ENCODE assay signal across 8 mouse cellular contexts in the genomic region with DNA sequence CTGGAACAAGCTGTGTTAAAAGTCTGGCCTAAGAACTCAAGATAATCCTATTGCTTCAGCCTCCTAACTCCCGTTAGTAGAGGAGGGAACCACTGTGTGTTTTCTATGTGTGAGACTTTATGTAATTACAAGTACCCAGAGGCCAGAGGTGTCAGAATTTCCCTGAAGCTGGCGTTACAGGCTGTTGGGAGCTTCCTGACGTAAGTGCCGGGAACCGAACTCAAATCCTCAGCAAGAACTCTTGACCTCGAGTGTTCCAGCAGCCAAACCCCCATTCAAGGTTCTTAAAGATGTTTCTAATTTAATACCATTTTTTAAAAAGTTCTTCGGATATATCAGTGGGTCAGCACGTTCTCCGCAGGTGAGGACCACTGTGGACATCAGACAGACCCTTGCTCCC. TPM values are rescaled to one million over a fixed set of nuclear protein-coding genes. Genes with fewer than 3 reads are reported as not detected.
DNase-seq lines count a peak whose midpoint lies in the region; ATAC-seq lines count a peak whose summit lies in the region.

No protein-coding gene starts in this region.

- H3K4me1 ChIP-seq in kidney, embryonic 16.5 days (ENCODE audit: insufficient read depth, low read length) = peaks cover 36% of the 10 kb centered on the region
- peaks cover 10% of the 10 kb centered on the region for H3K4me1 ChIP-seq in embryonic facial prominence, embryonic 11.5 days (ENCODE audit: control insufficient read depth, insufficient read depth, low read length)
- H3K4me1 ChIP-seq in hindbrain, embryonic 16.5 days (ENCODE audit: control insufficient read depth, insufficient read depth, low read depth, low read length) = peaks cover 30% of the 10 kb centered on the region
- H3K4me1 ChIP-seq in midbrain, embryonic 16.5 days (ENCODE audit: control insufficient read depth, insufficient read depth, low read length) = peaks cover 33% of the 10 kb centered on the region

- no peaks in the 10 kb centered on the region for H3K36me3 ChIP-seq in kidney, embryonic 16.5 days (ENCODE audit: insufficient read depth, low read length)
- H3K36me3 ChIP-seq in embryonic facial prominence, embryonic 11.5 days (replicated peaks; ENCODE audit: control insufficient read depth, insufficient read depth, low read depth, low read length) = no peaks in the 10 kb centered on the region
- H3K36me3 ChIP-seq in hindbrain, embryonic 16.5 days (ENCODE audit: control insufficient read depth, insufficient read depth, low read length) = no peaks in the 10 kb centered on the region
- no peaks in the 10 kb centered on the region for H3K36me3 ChIP-seq in midbrain, embryonic 16.5 days (ENCODE audit: control insufficient read depth, insufficient read depth, low read length)

- DNase-seq in kidney, postnatal 14 days = no peak
- peak; percentile 39 for DNase-seq in embryonic facial prominence, embryonic 11.5 days (ENCODE audit: low spot score)
- no peak for DNase-seq in natural killer cell, adult 2 months (ENCODE audit: low spot score in 2 of 2)
- no peak for DNase-seq in cerebellum, postnatal 14 days
- no peak for DNase-seq in gastrocnemius, postnatal 4 days (ENCODE audit: low spot score in 2 of 2)

- H3K4me3 ChIP-seq in kidney, embryonic 16.5 days (ENCODE audit: low read length) = peak overlapping the region; percentile 74
- peak overlapping the region; percentile 86 for H3K4me3 ChIP-seq in embryonic facial prominence, embryonic 11.5 days (ENCODE audit: low read depth, low read length)
- H3K4me3 ChIP-seq in hindbrain, embryonic 16.5 days (ENCODE audit: low read length) = peak overlapping the region; percentile 92
- H3K4me3 ChIP-seq in midbrain, embryonic 16.5 days (ENCODE audit: low read depth, low read length) = peak overlapping the region; percentile 80

- no peaks in the 10 kb centered on the region for H3K9me3 ChIP-seq in kidney, embryonic 16.5 days (ENCODE audit: low read length)
- no peaks in the 10 kb centered on the region for H3K9me3 ChIP-seq in embryonic facial prominence, embryonic 11.5 days (replicated peaks; ENCODE audit: control insufficient read depth, low read length)
- no peaks in the 10 kb centered on the region for H3K9me3 ChIP-seq in hindbrain, embryonic 16.5 days (ENCODE audit: control insufficient read depth, low read length)
- no peaks in the 10 kb centered on the region for H3K9me3 ChIP-seq in midbrain, embryonic 16.5 days (replicated peaks; ENCODE audit: control insufficient read depth, low read length, poor library complexity, severe bottlenecking)

- ATAC-seq in kidney, embryonic 16.5 days (ENCODE audit: low FRiP score, low TSS enrichment) = no peak
- ATAC-seq in embryonic facial prominence, embryonic 11.5 days (replicated peaks; ENCODE audit: insufficient number of reproducible peaks, low FRiP score, low TSS enrichment, low read depth) = no peak
- ATAC-seq in hindbrain, embryonic 16.5 days = no peak
- ATAC-seq in midbrain, embryonic 16.5 days = no peak

- peaks cover under 1% of the 10 kb centered on the region for H3K27me3 ChIP-seq in kidney, embryonic 16.5 days (ENCODE audit: insufficient read depth, low read length)
- no peaks in the 10 kb centered on the region for H3K27me3 ChIP-seq in embryonic facial prominence, embryonic 11.5 days (ENCODE audit: control insufficient read depth, insufficient read depth, low read length)
- H3K27me3 ChIP-seq in hindbrain, embryonic 16.5 days (replicated peaks; ENCODE audit: control insufficient read depth, insufficient read depth, low read length) = no peaks in the 10 kb centered on the region
- no peaks in the 10 kb centered on the region for H3K27me3 ChIP-seq in midbrain, embryonic 16.5 days (ENCODE audit: control insufficient read depth, insufficient read depth, low read depth, low read length)

- H3K9ac ChIP-seq in kidney, embryonic 16.5 days (replicated peaks; ENCODE audit: low read length) = peak overlapping the region; percentile 84; the same call in 1 of the 2 replicates
- no peak overlapping the region; the same call in 1 of the 2 replicates for H3K9ac ChIP-seq in embryonic facial prominence, embryonic 11.5 days (replicated peaks; ENCODE audit: low read length)
- H3K9ac ChIP-seq in hindbrain, embryonic 16.5 days (ENCODE audit: low read depth, low read length) = no peak overlapping the region
- no peak overlapping the region; the same call in 1 of the 2 replicates for H3K9ac ChIP-seq in midbrain, embryonic 16.5 days (ENCODE audit: low read depth, low read length)

- peak overlapping the region; percentile 53; the same call in 1 of the 2 replicates for H3K27ac ChIP-seq in kidney, embryonic 16.5 days (ENCODE audit: low read length)
- no peak overlapping the region for H3K27ac ChIP-seq in embryonic facial prominence, embryonic 11.5 days (replicated peaks; ENCODE audit: low read depth, low read length)
- 0 out of 2 replicates have a peak overlapping the region, but pooled peaks have one; percentile 3 for H3K27ac ChIP-seq in hindbrain, embryonic 16.5 days (ENCODE audit: low read depth, low read length)
- peak overlapping the region; percentile 31 for H3K27ac ChIP-seq in midbrain, embryonic 16.5 days (ENCODE audit: low read length)

- H3K4me2 ChIP-seq in kidney, embryonic 16.5 days (replicated peaks; ENCODE audit: low read depth, low read length) = peak overlapping the region; percentile 83
- H3K4me2 ChIP-seq in embryonic facial prominence, embryonic 11.5 days (ENCODE audit: low read depth, low read length) = peak overlapping the region; percentile 84
- peak overlapping the region; percentile 81 for H3K4me2 ChIP-seq in hindbrain, embryonic 16.5 days (ENCODE audit: low read length)
- peak overlapping the region; percentile 91 for H3K4me2 ChIP-seq in midbrain, embryonic 16.5 days (ENCODE audit: low read length)

- WGBS in kidney, embryonic 16.5 days = 11% methylated on average over 9 of the region's 9 CpGs
- WGBS in embryonic facial prominence, embryonic 11.5 days = 8% methylated on average over 9 of the region's 9 CpGs
- WGBS in hindbrain, embryonic 16.5 days = 15% methylated on average over 9 of the region's 9 CpGs
- 13% methylated on average over 9 of the region's 9 CpGs for WGBS in midbrain, embryonic 16.5 days

RNA-seq across cellular contexts. Expression of a gene that starts 0.4 kb away (rescaled TPM):
- polyA plus RNA-seq in kidney, embryonic 16.5 days (2015; fragmentation: Nextera tagmentation; extraction: Ambion mirVana) = 7.9 and 10.2 TPM in 2 replicates
- polyA plus RNA-seq in embryonic facial prominence, embryonic 11.5 days (2014; fragmentation: Nextera tagmentation; extraction: Ambion mirVana) = 15.2 and 15.7 TPM in 2 replicates
- 16.1 and 18.0 TPM in 2 replicates for polyA plus RNA-seq in hindbrain, embryonic 16.5 days (2015; fragmentation: Nextera tagmentation; extraction: Ambion mirVana)
- polyA plus RNA-seq in midbrain, embryonic 16.5 days (2015; fragmentation: Nextera tagmentation; extraction: Ambion mirVana) = 18.5 and 21.6 TPM in 2 replicates
- total RNA-seq in gastrocnemius, postnatal 4 days (2021) = 10 to 100 TPM; 19.4 to 22.2 TPM

RNA-seq across cellular contexts. Expression of a gene that starts 13.7 kb away (rescaled TPM):
- 7.9 and 8.6 TPM in 2 replicates for polyA plus RNA-seq in kidney, embryonic 16.5 days (2015; fragmentation: Nextera tagmentation; extraction: Ambion mirVana)
- 6.9 and 7.1 TPM in 2 replicates for polyA plus RNA-seq in embryonic facial prominence, embryonic 11.5 days (2014; fragmentation: Nextera tagmentation; extraction: Ambion mirVana)
- polyA plus RNA-seq in hindbrain, embryonic 16.5 days (2015; fragmentation: Nextera tagmentation; extraction: Ambion mirVana) = 66.9 and 67.8 TPM in 2 replicates
- polyA plus RNA-seq in midbrain, embryonic 16.5 days (2015; fragmentation: Nextera tagmentation; extraction: Ambion mirVana) = 68.6 and 75.2 TPM in 2 replicates
- total RNA-seq in gastrocnemius, postnatal 4 days (2021) = 1 to 10 TPM; 7.2 to 9.0 TPM

RNA-seq across cellular contexts. Expression of a gene that starts 22.3 kb away (rescaled TPM):
- 195 and 203 TPM in 2 replicates for polyA plus RNA-seq in kidney, embryonic 16.5 days (2015; fragmentation: Nextera tagmentation; extraction: Ambion mirVana)
- polyA plus RNA-seq in embryonic facial prominence, embryonic 11.5 days (2014; fragmentation: Nextera tagmentation; extraction: Ambion mirVana) = 217 and 221 TPM in 2 replicates
- polyA plus RNA-seq in hindbrain, embryonic 16.5 days (2015; fragmentation: Nextera tagmentation; extraction: Ambion mirVana) = 185 and 186 TPM in 2 replicates
- 173 and 180 TPM in 2 replicates for polyA plus RNA-seq in midbrain, embryonic 16.5 days (2015; fragmentation: Nextera tagmentation; extraction: Ambion mirVana)
- total RNA-seq in gastrocnemius, postnatal 4 days (2021) = 10 to 100 TPM; 89.6 to 94.0 TPM

RNA-seq across cellular contexts. Expression of a gene that starts 38.5 kb away (rescaled TPM):
- polyA plus RNA-seq in kidney, embryonic 16.5 days (2015; fragmentation: Nextera tagmentation; extraction: Ambion mirVana) = 942 and 981 TPM in 2 replicates
- 893 and 931 TPM in 2 replicates for polyA plus RNA-seq in embryonic facial prominence, embryonic 11.5 days (2014; fragmentation: Nextera tagmentation; extraction: Ambion mirVana)
- polyA plus RNA-seq in hindbrain, embryonic 16.5 days (2015; fragmentation: Nextera tagmentation; extraction: Ambion mirVana) = 832 and 923 TPM in 2 replicates
- polyA plus RNA-seq in midbrain, embryonic 16.5 days (2015; fragmentation: Nextera tagmentation; extraction: Ambion mirVana) = 773 and 819 TPM in 2 replicates
- total RNA-seq in gastrocnemius, postnatal 4 days (2021) = 100 to 1,000 TPM; 763 to 790 TPM

RNA-seq across cellular contexts. Expression of a gene that starts 38.7 kb away (rescaled TPM):
- 4.7 and 4.8 TPM in 2 replicates for polyA plus RNA-seq in kidney, embryonic 16.5 days (2015; fragmentation: Nextera tagmentation; extraction: Ambion mirVana)
- 18.8 and 21.0 TPM in 2 replicates for polyA plus RNA-seq in embryonic facial prominence, embryonic 11.5 days (2014; fragmentation: Nextera tagmentation; extraction: Ambion mirVana)
- polyA plus RNA-seq in hindbrain, embryonic 16.5 days (2015; fragmentation: Nextera tagmentation; extraction: Ambion mirVana) = 5.7 and 10.2 TPM in 2 replicates
- polyA plus RNA-seq in midbrain, embryonic 16.5 days (2015; fragmentation: Nextera tagmentation; extraction: Ambion mirVana) = 20.1 and 23.1 TPM in 2 replicates
- total RNA-seq in gastrocnemius, postnatal 4 days (2021) = 10 to 100 TPM; 21.4 to 21.6 TPM
